Mouse (Mus musculus) Patski (cell line): ENCODE results near the gene Slc35b4. TPM values are rescaled to one million over a fixed set of nuclear protein-coding genes. Genes with fewer than 3 reads are reported as not detected.

Experiments used
- ATAC-seq: fragments of 100-300 bp; one replicate; pipeline ENCODE4 v1.8.0; 2021
- CTCF ChIA-PET: fragments of 350-600 bp; sonication (Branson Sonifier 250); formaldehyde crosslinking; loops from one replicate; lab custom pipeline; 2022; ENCODE audit warnings: inconsistent platforms; lab: Charles Lee
- POLR2A ChIA-PET: fragments of 350-600 bp; sonication (Branson Sonifier 250); formaldehyde crosslinking; loops from one replicate; lab custom pipeline; 2022; ENCODE audit warnings: antibody characterized with exemption, inconsistent platforms; lab: Charles Lee
- DNase-seq: peaks from one replicate; pipeline ENCODE4 v3.0.0-alpha.2; 2011; ENCODE audit warnings: low read depth, low spot score
- H3K27me3 ChIP-seq: fragments of 371-371 bp; one replicate; pipeline ENCODE4 v1.5.1; 2021
- CTCF ChIP-seq: fragments of 100-300 bp; IDR thresholded peaks from one replicate; pipeline ENCODE4 v1.5.1; 2021
- in situ Hi-C: fragments of 300-500 bp; cut with MboI; formaldehyde crosslinking; loops from 3 replicates; pipeline ENCODE4 v1.11.1; 2018; ENCODE audit warnings: low pct_unique_long_range_greater_than_20kb, mixed read lengths
- polyA plus RNA-seq: library from polyadenylated mRNA; unstranded; gene quantifications from one replicate; pipeline ENCODE4 v1.2.3, GENCODE M21; 2021

Gene Slc35b4
- polyA plus RNA-seq, 1 experiment from 2014 or later = 94.3 TPM

DNA sequence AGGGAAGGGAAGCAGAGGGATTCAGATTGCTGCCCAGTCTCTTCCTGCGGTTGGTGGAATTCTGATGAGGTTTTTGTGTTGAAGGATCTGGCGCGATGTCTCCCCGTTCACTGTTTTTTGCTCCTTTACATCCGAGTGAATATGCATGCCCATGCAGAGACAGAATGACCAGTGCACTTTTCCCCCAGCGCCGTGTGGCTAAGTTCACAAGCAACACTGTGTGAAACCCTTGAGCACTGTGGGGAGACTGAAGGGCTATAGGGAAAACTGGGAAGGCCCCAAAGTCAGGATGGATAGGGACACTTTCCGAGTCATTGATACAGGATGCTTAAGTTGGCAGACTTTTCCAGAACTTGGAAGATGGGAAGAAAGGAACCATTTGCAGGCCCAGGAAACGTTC, 44.5 kb downstream of the Slc35b4 start:
- DNase-seq (no peak), ATAC-seq (no peak)
- in situ Hi-C loops = no loop called here
- ChIA-PET CTCF (no interaction called here), POLR2A (no interaction called here)
- H3K27me3 ChIP-seq = no peaks in the 10 kb centered on the region
- TF ChIP-seq CTCF = no peak

- no peaks in the 10 kb centered on the region for H3K27me3 ChIP-seq
- no peak for TF ChIP-seq CTCF
- CTCF ChIA-PET = no interaction called here
- ATAC-seq (no peak), DNase-seq (no peak)
- in situ Hi-C loops = no loop called here
- POLR2A ChIA-PET = no interaction called here
Observed at GRCm38 (mm10) chr6:34129261-34129660, 47.6 kb downstream of the Slc35b4 start.

DNA sequence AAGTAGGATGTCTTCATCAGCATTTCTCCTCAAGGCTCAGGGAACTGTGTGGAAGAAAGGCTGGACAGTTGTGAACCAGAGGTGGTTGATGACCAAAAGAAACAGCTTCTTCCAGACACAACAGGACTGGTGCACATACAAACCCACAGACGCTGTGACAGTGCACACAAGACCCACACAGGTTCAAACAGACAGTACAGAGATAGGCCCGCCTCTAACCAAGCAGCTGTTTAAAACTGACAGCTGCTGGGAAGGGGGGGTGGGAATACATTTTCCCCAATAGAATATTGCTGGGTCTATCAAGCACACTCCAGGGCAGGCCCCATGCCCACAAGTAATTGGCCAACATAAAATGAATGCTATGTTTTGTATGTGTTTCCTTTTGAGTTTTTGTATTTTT, 52.5 kb downstream of the Slc35b4 start:
- DNase-seq = no peak
- ChIA-PET CTCF (interaction anchor here (1.2 kb wide), 1 partner anchor 14 kb away, joined by 3 read pairs; no protein-coding TSS in a partner anchor), POLR2A (no interaction called here)
- no peak for TF ChIP-seq CTCF
- peaks cover 11% of the 10 kb centered on the region for H3K27me3 ChIP-seq
- in situ Hi-C loops = no loop called here
- ATAC-seq = no peak

DNA sequence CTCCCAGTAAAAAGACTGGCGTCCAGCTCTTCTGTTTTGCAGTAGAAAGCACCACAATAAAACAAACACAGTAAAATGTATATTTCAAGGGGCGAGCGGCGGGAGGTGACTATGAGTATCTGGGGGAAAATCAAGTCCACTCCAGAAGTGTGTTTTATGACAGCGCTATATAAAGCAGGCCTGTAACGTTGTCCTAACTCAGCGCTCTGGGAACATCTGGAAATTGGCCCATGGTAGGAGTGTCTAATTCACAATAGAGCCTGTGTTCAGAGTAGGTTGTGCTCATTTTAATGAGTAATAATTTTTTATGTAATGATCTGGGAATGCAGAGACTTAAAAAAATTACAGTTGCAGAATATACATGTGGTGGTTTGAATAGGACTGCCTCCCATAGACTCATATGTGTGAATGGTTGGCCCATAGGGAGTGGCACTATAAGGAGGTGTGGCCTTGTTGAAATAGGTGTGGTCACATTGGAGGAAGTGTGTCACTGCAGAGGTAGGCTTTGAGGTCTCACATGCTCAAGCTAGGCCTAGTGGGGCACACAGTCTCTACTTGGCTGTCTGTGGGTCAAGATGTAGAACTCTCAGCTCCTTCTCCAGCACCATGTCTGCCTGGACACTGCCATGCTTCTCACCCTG, 60.0 kb downstream of the Slc35b4 start:
- ChIA-PET POLR2A (no interaction called here), CTCF (no interaction called here)
- ATAC-seq = no peak
- TF ChIP-seq CTCF = no peak
- in situ Hi-C loops = no loop called here
- peaks cover 11% of the 10 kb centered on the region for H3K27me3 ChIP-seq
- DNase-seq = no peak

- DNase-seq = no peak
- no peak for ATAC-seq
- in situ Hi-C loops = no loop called here
- H3K27me3 ChIP-seq = peaks cover 11% of the 10 kb centered on the region
- ChIA-PET POLR2A (no interaction called here), CTCF (no interaction called here)
- no peak for TF ChIP-seq CTCF
Observed at GRCm38 (mm10) chr6:34111406-34111805, 65.5 kb downstream of the Slc35b4 start.

DNA sequence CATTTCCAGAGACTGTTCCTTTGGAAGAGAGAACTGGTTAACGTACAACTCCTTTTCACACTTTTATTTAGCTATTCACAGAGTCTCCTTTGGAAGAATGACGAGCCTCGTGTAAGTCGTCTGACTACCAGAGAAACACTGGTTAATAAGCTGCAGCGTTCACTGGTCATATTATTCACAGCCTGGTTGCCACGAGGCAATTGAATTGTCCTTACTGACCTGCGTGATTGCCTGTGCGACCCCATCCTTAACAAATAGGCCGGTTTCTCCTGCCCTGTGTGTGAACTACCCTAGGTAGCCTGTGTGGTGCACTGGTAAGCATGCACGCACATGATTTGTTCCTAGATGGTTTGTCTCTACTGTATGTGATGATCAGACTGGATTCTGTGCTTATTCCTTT, 66.3 kb downstream of the Slc35b4 start:
- peaks cover 11% of the 10 kb centered on the region for H3K27me3 ChIP-seq
- no peak for DNase-seq
- TF ChIP-seq CTCF = no peak
- CTCF ChIA-PET = interaction anchor here (1.1 kb wide), 1 partner anchor 14 kb away, joined by 3 read pairs; no protein-coding TSS in a partner anchor
- no peak for ATAC-seq
- POLR2A ChIA-PET = no interaction called here
- in situ Hi-C loops = no loop called here

Other genes starting within 250 kb of the Slc35b4 start
- gene Lrguk, start 147.7 kb downstream of the Slc35b4 start, polyA plus RNA-seq = 2.7 TPM
- 287 TPM for gene Akr1b3, start 140.4 kb upstream of the Slc35b4 start, polyA plus RNA-seq
- 125 TPM for gene Akr1b8, start 177.0 kb upstream of the Slc35b4 start, polyA plus RNA-seq
- gene Akr1b10, start 207.1 kb upstream of the Slc35b4 start, polyA plus RNA-seq = 83.1 TPM
- 4.6 TPM for gene Akr1b7, start 235.2 kb upstream of the Slc35b4 start, polyA plus RNA-seq